Mouse (Mus musculus) hematopoietic stem cell, adult 5-6 weeks (primary cell): ENCODE results near the gene Hsh2d. TPM values are rescaled to one million over a fixed set of nuclear protein-coding genes. Genes with fewer than 3 reads are reported as not detected.
A peak's percentile ranks its signal among the peaks of the same experiment; 100 is the strongest.

Experiments used
- ATAC-seq, 2 experiments: fragments of 125-278 bp in 1 of 2; replicated peaks in 1 of 2; 2 replicates each; pipeline ENCODE4 v1.8.0; 2016 to 2017; ENCODE audit warnings: inconsistent platforms in 2 of 2, mild to moderate bottlenecking in 2 of 2, moderate number of reproducible peaks in 2 of 2, low read depth in 1 of 2, moderate TSS enrichment in 1 of 2; ENCODE audit not compliant: low FRiP score in 2 of 2, poor library complexity in 2 of 2, severe bottlenecking in 2 of 2, insufficient read depth in 1 of 2, low TSS enrichment in 1 of 2
- total RNA-seq: library from RNA; stranded (forward); fragments of 172-1452, 232-1000 nt; gene quantifications from 2 replicates; pipeline ENCODE4 v1.2.3, GENCODE M21; 2017

The Hsh2d gene
- total RNA-seq, 1 experiment from 2014 or later, result 10.1 TPM

GRCm38 (mm10) chr8:72220758-72221157, 31.3 kb downstream of the Hsh2d start:
- no peak for ATAC-seq

- no peak for ATAC-seq
Observed at GRCm38 (mm10) chr8:72222656-72223055, 33.2 kb downstream of the Hsh2d start.

GRCm38 (mm10) chr8:72239499-72240402, 50.3 kb downstream of the Hsh2d start, which contains the start of gene Ap1m1:
Gene Ap1m1, plus strand, starts transcription at chr8:72240018.
- peak; percentile 87 to 91 for ATAC-seq

GRCm38 (mm10) chr8:72240403-72240763, 50.9 kb downstream of the Hsh2d start:
- no peak; a peak in 1 of 4 replicates for ATAC-seq

- ATAC-seq, result no peak
Observed at GRCm38 (mm10) chr8:72240951-72241350, 51.5 kb downstream of the Hsh2d start.

GRCm38 (mm10) chr8:72242226-72242625, 52.8 kb downstream of the Hsh2d start:
- ATAC-seq, result no peak

- ATAC-seq, result no peak
Observed at GRCm38 (mm10) chr8:72244610-72245009, 55.2 kb downstream of the Hsh2d start.

Other genes with a start within 250 kb of the Hsh2d start
- gene Zfp961, start 238.6 kb upstream of the Hsh2d start, total RNA-seq, result 21.1 and 40.6 TPM in 2 replicates
- 1.3 and 3.4 TPM in 2 replicates for gene Cyp4f18, start 180.0 kb upstream of the Hsh2d start, total RNA-seq
- not detected in 2 replicates for gene Olfr372, start 148.4 kb upstream of the Hsh2d start, total RNA-seq
- not detected in 2 replicates for gene Olfr373, start 106.5 kb upstream of the Hsh2d start, total RNA-seq
- gene Olfr374, start 82.6 kb upstream of the Hsh2d start, total RNA-seq, result not detected in 2 replicates
- 51.1 and 73.7 TPM in 2 replicates for gene Tpm4, start 54.7 kb upstream of the Hsh2d start, total RNA-seq
- gene Rab8a, start 28.4 kb upstream of the Hsh2d start, total RNA-seq, result 317 and 486 TPM in 2 replicates
- gene Cib3, start 23.2 kb downstream of the Hsh2d start, total RNA-seq, result not detected in 2 replicates
- gene Gm11034, start 24.0 kb downstream of the Hsh2d start, total RNA-seq, result not detected in 2 replicates
- gene Fam32a, start 30.1 kb downstream of the Hsh2d start, total RNA-seq, result 67.6 and 81.8 TPM in 2 replicates
- 70.2 and 79.2 TPM in 2 replicates for gene Ap1m1, start 50.4 kb downstream of the Hsh2d start, total RNA-seq
- gene Gm10282, start 115.6 kb downstream of the Hsh2d start, total RNA-seq, result 35.8 and 41.2 TPM in 2 replicates
- gene Klf2, start 129.4 kb downstream of the Hsh2d start, total RNA-seq, result 9.4 and 17.1 TPM in 2 replicates
- gene Eps15l1, start 231.8 kb downstream of the Hsh2d start, total RNA-seq, result 50.0 and 54.2 TPM in 2 replicates